Mouse (Mus musculus) lung, postnatal 0 days (tissue): Measurements from ENCODE around the gene Gtf3c5.

ENCODE experiments used
- CTCF ChIP-seq: IDR thresholded peaks from 2 replicates; pipeline ENCODE4 v1.5.1; 2016; ENCODE audit warnings: antibody characterized with exemption, mild to moderate bottlenecking
- EP300 ChIP-seq: IDR thresholded peaks from 2 replicates; pipeline ENCODE4 v1.6.1; 2016; ENCODE audit warnings: antibody characterized with exemption, mild to moderate bottlenecking, control low read depth

GRCm38 (mm10) chr2:28524406-28524805 is 59.1 kb downstream of the Gtf3c5 start:
- TF ChIP-seq EP300 (no peak), CTCF (no peak)
